Mouse (Mus musculus): ENCODE data around the gene Spata16. TPM values are rescaled to one million over a fixed set of nuclear protein-coding genes. Genes with fewer than 3 reads are reported as not detected.
A peak's percentile ranks its signal among the peaks of the same experiment; 100 is the strongest.

Spata16 gene
- total RNA-seq, 2 experiments from 2014 or later: not detected

- intact Hi-C loops (cut with DNase I): loop anchor here (1.0 to 5.0 kb wide), 3 partner anchors 8 to 502 kb away; partner anchors contain the start of gene Nlgn1
- Histone ChIP-seq H3K4me3 (no peak overlapping the region), H3K27ac (no peak overlapping the region)
- peak; percentile 59 for TF ChIP-seq CTCF (IDR thresholded peaks at IDR 0.05)
- DNase-seq (ENCODE audit: extremely low spot score in 1 of 2, low spot score in 2 of 2): peak; percentile 37 to 63
Measured at GRCm38 (mm10) chr3:26834178-26835050, 197.0 kb downstream of the Spata16 start.

- intact Hi-C loops (cut with DNase I): no loop called here
Measured at GRCm38 (mm10) chr3:26835051-26835755, 197.8 kb downstream of the Spata16 start.

GRCm38 (mm10) chr3:26845041-26845440 lies 207.6 kb downstream of the Spata16 start:
- intact Hi-C loops (cut with DNase I): loop anchor here (10.0 kb wide), 1 partner anchor 610 kb away; no protein-coding TSS in a partner anchor
- no peak for TF ChIP-seq CTCF (IDR thresholded peaks at IDR 0.05)
- Histone ChIP-seq H3K4me3 (no peak overlapping the region), H3K27ac (no peak overlapping the region)
- DNase-seq (ENCODE audit: extremely low spot score in 1 of 2, low spot score in 2 of 2): no peak

More at GRCm38 (mm10) chr3:26835051-26835755, 197.8 kb downstream of the Spata16 start:
- no peak for DNase-seq (ENCODE audit: extremely low spot score in 1 of 2, low spot score in 2 of 2)
- H3K4me3 ChIP-seq: no peak overlapping the region
- no peak overlapping the region for H3K27ac ChIP-seq
- no peak for TF ChIP-seq CTCF (IDR thresholded peaks at IDR 0.05)

GRCm38 (mm10) chr3:26847935-26848334 lies 210.5 kb downstream of the Spata16 start:
- no peak for DNase-seq (ENCODE audit: extremely low spot score in 1 of 2, low spot score in 2 of 2)
- intact Hi-C loops (cut with DNase I): loop anchor here (10.0 kb wide), 1 partner anchor 613 kb away; no protein-coding TSS in a partner anchor
- no peak for TF ChIP-seq CTCF (IDR thresholded peaks at IDR 0.05)

GRCm38 (mm10) chr3:26850207-26850606 lies 212.8 kb downstream of the Spata16 start:
- TF ChIP-seq CTCF (IDR thresholded peaks at IDR 0.05): no peak

More at GRCm38 (mm10) chr3:26847935-26848334, 210.5 kb downstream of the Spata16 start:
- no peak overlapping the region for H3K4me3 ChIP-seq
- H3K27ac ChIP-seq: no peak overlapping the region

GRCm38 (mm10) chr3:26850691-26851563 lies 213.5 kb downstream of the Spata16 start:
- no peak for DNase-seq (ENCODE audit: extremely low spot score in 1 of 2, low spot score in 2 of 2)
- TF ChIP-seq CTCF (IDR thresholded peaks at IDR 0.05): no peak
- H3K4me3 ChIP-seq: no peak overlapping the region
- no peak overlapping the region for H3K27ac ChIP-seq
- intact Hi-C loops (cut with DNase I): no loop called here

More at GRCm38 (mm10) chr3:26850207-26850606, 212.8 kb downstream of the Spata16 start:
- H3K27ac ChIP-seq: no peak overlapping the region
- intact Hi-C loops (cut with DNase I): no loop called here
- H3K4me3 ChIP-seq: no peak overlapping the region
- DNase-seq (ENCODE audit: extremely low spot score in 1 of 2, low spot score in 2 of 2): no peak

GRCm38 (mm10) chr3:26853557-26853956 lies 216.1 kb downstream of the Spata16 start:
- no peak for TF ChIP-seq CTCF (IDR thresholded peaks at IDR 0.05)
- H3K27ac ChIP-seq: no peak overlapping the region
- intact Hi-C loops (cut with DNase I): no loop called here
- H3K4me3 ChIP-seq: no peak overlapping the region
- DNase-seq (ENCODE audit: extremely low spot score in 1 of 2, low spot score in 2 of 2): no peak

GRCm38 (mm10) chr3:26874706-26875105 lies 237.3 kb downstream of the Spata16 start:
- Histone ChIP-seq H3K4me3 (no peak overlapping the region), H3K27ac (no peak overlapping the region)
- intact Hi-C loops (cut with DNase I): no loop called here
- no peak for TF ChIP-seq CTCF (IDR thresholded peaks at IDR 0.05)
- DNase-seq (ENCODE audit: extremely low spot score in 1 of 2, low spot score in 2 of 2): no peak

GRCm38 (mm10) chr3:26877291-26877690 lies 239.9 kb downstream of the Spata16 start:
- no peak for DNase-seq (ENCODE audit: extremely low spot score in 1 of 2, low spot score in 2 of 2)
- TF ChIP-seq CTCF (IDR thresholded peaks at IDR 0.05): no peak
- intact Hi-C loops (cut with DNase I): no loop called here
- no peak overlapping the region for H3K4me3 ChIP-seq
- H3K27ac ChIP-seq: no peak overlapping the region

GRCm38 (mm10) chr3:26916607-26917006 lies 279.2 kb downstream of the Spata16 start:
- no peak for TF ChIP-seq CTCF (IDR thresholded peaks at IDR 0.05)
- Histone ChIP-seq H3K27ac (no peak overlapping the region), H3K4me3 (no peak overlapping the region)
- intact Hi-C loops (cut with DNase I): no loop called here
- no peak for DNase-seq (ENCODE audit: extremely low spot score in 1 of 2, low spot score in 2 of 2)

- intact Hi-C loops (cut with DNase I): no loop called here
- Histone ChIP-seq H3K4me3 (no peak overlapping the region), H3K27ac (no peak overlapping the region; the same call in 1 of the 2 replicates)
- TF ChIP-seq CTCF (IDR thresholded peaks at IDR 0.05): no peak
- no peak for DNase-seq (ENCODE audit: extremely low spot score in 1 of 2, low spot score in 2 of 2)
Measured at GRCm38 (mm10) chr3:26920986-26921385, 283.6 kb downstream of the Spata16 start.

Measured in left cerebral cortex, adult 2 months (tissue).